Mouse (Mus musculus) mesoderm, embryonic 11.5 days (tissue): ENCODE data around the gene Mup6.
"Not testable (repeated sequence)": the region's sequence is repeated elsewhere in the genome, so short reads cannot be mapped to it uniquely, and the experiment has no call there.

Experiments used
- DNase-seq: peaks from one replicate; pipeline ENCODE4 v3.0.0-alpha.2; 2012; ENCODE audit warnings: low read depth, low spot score

Mup6 gene

DNA sequence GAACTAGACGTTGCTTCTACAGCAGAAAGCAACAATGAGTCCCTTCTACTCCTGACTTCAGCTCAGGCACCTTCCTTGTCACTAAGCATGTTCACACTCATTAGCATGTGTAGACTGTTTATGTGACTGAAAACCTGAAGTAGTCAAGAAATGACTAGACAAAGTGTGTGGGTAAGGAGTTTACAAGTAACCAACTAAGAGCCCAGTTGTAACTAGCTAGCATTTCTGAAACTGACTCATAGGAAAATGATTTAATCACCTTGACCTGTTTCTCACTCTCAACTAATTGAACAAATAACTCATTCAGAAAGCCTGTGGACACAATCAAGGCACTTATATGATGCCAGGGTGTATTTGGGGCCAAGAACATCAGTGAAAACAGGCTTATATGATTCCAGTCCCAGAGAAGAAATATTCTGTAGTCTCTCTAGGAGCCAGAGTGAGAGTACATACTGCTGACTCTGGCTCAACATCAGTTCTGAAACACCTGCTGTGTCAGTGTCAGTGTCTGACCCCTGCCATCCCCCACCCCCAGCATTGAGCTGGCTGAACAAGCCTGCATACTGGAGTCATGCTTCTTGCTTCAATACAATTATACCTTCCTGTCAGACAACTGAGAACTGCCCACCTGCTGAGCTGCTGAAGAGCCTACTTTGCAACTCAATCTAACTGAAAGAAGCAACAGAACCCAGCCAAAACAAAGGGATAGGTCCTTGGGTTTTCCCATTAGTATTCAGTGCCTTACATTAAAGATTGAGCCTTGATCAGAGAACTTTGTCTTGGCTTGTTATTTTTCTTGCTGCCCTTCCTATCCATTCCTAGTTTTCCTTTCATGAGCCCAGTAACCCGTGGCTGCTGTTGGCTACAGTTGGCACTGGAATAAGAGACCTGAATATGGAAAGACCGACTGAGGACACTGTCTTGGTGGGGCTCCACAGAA is at the start of gene Mup6:
Mup6 (plus strand) TSS at position 890 of the 940 bp plus-strand sequence.
- no peak for DNase-seq

DNA sequence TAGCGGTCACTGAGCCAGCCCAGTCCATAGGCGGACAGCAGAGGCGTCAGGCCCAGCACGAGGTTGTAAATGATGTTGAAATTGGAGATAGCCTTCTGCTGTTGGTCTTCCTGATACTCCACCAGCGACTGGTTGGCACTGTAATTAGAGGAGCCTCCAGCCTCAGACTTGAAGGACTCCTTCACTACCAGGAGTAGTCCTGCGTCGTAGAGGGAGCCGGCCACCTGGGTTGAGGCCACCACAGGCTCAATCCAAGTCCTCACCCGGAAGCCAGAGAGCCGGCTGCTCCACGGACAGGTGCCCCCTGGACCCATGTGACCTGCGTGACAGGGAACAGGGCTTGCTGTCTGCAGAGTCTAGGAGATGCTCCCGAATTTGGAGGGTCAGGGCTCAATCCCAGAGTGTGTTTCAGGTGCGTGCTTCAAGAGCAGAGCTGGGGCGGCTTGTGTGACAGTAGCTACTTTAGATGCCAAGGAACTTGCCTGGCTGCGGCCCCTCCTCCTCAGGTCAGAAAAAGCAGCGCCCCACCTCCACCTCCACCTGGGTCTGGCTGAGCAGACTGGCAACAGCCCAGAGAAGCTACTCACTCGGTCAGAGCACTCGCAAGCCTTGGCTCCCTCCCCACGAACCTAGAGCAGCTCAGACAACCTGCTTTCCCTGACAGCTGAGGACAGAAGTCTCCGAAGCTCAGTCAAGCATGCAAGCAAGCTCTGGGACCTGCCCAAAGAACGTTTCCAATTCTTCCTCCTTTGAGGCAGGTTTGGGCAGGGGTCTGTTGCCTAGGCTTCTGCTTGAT is 49.3 kb upstream of the Mup6 start, which contains the start of gene Slc46a2:
Slc46a2 (minus strand) TSS at position 449 of the 796 bp plus-strand sequence.
- DNase-seq = no peak

DNA sequence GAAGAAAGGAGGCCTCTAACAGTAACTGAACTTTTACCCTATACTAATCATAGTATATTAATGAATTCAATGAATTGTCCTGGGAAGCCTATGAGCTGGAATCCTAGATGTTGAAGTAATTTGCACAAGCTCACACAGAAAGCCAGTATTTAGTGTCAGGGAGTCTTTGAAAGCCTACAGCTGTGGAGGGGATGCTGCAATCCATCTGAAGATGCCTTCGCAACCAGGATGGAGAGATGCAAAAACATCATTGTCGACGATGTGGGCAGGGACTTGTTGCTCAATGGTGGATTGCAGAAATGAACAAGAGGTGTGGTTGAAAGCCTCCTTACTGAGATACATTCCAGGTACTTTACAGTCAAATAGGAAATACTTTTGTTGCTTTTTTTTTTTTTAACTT is 46.1 kb upstream of the Mup6 start:
- no peak for DNase-seq

DNA sequence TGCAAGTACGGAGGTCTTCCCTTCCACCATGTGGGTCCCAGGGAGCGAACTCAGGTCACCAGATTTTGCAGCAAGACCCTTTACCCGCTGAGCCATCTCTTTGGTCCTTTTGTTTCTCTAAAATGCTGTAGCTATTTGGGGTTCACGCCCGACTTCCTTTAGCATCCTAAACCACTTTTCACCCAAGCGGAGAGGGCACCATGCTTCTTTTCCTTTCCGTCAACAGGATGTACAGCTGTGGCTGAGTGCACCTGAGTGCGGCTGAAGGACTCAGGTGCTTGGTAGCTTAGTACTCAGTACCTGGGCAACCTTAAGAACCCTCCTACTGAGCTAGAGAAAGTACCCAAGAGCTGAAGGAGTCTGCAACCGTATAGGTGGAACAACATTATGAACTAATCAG is 39.0 kb upstream of the Mup6 start:
- no peak for DNase-seq

DNA sequence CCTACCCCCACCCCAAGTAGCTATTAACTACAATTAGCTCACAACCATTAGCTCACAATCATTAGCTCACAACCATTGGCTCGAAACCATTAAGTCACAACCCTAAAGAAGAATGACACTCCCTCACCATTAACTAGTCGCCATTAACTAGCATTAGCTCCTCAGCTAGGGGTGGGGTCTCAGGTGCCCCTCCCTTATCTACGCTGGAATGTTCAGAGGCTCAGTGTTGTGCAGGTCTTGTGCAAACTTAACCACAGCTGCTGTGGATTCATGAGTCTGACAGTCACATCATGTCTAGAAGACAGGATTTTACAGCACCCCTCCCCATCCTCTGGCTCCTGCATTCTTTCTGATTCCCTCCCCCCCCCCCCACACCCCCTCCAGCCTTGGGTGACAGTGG is 36.4 kb upstream of the Mup6 start:
- no peak for DNase-seq

DNA sequence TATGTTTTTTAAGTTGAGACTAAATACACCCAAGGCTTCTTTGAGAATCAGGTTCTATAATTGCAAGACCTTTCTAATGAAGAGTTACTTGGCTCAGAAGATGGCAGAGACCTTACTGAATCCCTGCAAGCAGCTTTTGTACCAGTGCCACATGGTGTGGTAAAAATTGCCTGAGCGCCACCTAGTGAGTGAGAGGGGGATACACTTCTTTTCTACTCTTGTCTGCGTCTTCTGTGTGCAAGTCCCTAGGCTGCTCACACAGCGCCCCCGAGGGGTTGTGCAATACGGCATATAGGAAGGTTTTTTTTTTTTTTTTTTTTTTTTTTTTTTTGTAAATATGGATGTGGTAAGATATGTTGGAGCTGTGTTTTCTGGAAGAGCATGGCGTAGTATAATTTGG is 35.7 kb upstream of the Mup6 start:
- peak; percentile 75 for DNase-seq

DNA sequence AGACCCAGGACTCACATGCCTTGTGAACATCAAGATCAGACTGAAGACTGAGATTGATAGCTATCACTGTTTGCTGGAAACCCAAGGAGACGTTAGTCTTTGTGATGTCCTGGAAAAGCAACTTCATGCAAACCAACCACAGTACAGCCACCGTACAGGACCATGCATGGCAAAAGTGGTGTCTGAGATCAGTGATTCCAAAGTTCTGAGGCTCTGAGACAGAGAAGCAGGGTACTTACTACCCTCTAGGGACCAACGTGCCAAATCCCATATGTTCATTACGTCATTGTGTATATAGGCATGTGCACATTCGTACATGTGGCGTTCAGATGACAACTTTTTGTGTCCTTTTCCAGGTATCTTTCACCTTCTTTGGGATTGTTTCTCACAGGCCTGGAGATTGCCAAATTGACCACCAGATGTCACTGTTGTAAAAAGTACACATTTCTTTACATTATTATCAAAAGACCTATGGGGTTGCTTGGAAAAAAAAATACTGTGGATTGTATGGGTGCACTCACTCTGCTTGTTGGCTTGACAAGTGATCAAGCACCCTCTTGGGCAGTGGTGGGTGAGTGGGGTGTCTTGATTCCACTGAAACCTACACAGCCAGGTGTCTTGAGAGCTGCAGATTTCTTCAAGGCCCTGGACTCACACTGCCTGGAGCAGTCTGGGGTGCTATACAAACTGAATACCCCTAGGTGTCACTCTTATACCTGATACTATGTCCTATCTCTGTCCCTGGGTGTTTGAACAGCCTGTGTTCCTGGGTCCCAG is 31.4 kb upstream of the Mup6 start:
- peak; percentile 31 for DNase-seq

DNA sequence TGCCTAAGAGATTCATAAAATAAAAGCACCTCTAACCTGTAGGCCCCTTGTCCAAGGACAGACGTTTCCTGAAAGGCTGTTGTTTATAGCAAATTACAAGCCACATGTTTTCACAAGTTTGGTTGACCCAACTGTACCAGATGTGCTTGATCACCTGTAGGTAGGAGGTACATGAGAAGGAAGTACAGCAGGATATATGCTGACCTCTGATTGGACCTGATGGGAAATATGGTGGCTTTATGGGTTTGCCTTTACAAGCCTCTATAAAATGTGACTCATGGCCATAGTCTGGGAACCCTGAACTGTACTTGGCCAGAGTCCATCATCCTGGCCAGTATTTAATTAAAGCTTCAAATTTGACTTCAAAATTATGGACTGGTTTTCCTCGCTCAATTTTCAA is 26.6 kb upstream of the Mup6 start:
- DNase-seq = no peak

DNA sequence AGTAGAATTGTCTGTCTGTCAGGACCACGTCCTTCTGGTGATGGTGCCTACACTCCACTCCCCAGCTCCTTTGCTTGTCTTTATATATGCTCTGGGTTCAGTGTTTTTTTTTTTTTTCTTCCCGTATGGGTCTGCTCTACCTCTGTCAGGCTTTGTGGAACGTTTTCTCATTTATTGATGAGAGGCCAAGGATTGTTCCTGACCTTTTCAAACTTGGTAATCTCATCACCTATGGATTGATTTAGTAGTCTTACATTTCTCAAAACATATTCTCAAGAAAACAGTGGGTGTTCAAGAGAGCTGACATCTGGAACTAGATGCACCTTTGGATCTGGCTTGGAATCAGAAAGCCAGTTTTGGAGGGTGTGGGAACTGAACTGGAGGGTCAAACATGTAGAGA is 3.5 kb upstream of the Mup6 start, which contains the start of gene Mup4:
Mup4 (minus strand) TSS at position 101 of the 400 bp plus-strand sequence.
- DNase-seq = no peak

DNA sequence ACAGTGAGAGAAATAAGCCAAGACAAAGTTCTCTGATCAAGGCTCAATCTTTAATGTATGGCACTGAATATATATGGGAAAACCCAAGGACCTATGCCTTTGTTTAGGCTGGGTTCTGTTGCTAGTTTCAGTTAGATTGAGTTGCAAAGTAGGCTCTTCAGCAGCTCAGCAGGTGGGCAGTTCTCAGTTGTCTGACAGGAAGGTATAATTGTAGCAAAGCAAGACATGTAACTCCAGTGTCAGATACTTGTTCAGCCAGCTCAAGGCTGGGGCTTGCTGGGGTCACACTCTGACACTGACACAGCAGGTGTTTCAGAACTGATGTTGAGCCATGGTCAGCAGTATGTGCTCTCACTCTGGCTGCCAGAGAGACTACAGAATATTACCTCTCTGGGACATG is 33.8 kb downstream of the Mup6 start:
- DNase-seq = not testable (repeated sequence)

DNA sequence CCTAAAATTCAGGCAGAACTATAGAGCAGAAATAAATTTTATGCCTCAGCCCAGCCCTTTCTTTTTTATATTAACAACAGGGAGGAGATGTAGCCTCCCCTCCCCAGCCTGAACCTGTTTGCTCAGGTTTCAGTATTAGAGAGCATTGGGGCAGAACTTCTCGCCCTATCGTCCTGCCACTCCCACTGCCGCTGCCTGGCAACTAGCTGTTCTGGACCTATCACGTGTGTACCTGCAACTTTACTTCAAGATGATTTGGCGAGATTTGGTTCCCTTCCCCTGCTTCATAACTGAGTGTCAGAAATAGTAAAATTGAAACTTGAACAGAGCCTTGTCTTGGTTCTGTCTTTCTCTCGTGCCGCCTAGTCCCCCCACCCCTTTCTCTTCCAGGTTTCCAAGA is 56.0 kb downstream of the Mup6 start:
- not testable (repeated sequence) for DNase-seq

DNA sequence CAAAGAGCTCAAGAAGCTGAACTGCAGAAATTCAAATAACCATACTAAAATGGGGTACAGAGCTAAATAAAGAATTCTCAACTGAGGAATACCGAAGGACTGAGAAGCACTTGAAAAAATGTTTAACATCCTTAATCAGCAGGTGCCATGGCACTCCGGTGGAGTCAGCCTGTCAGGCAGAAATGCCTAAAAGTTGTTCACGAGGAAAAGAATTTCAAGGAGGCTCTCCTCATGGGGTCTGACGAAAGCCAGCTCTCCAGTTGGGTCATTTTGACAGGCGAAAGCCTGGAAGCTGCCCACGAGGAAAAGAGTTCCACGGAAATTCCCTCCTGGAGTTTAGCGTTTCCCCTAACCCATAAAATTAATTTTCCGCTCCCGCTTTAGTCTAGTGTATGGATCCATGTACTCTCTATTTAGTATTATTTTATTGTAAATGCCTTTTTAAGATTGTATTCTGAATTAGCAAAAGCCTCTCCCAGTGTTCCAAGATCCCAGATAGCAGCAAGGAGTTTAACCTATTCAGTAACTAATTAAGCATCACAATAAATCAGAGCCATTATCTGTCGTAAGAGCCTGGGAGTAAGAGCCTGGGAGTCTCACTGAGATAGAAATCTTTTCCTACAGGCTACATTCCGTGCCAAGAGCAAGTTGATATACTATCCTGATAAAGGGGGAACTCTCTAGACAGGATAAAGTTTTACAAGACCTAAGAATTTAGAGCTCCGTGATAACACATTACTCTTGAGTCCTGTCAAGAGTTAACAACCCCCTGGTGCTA is 65.4 kb downstream of the Mup6 start:
- not testable (repeated sequence) for DNase-seq
